ENCODE assay signal across 38 mouse cellular contexts in genomic region chr14:20223253-20223652, GRCm38 (mm10). TPM values are rescaled to one million over a fixed set of nuclear protein-coding genes. Genes with fewer than 3 reads are reported as not detected.
A peak's percentile ranks its signal among the peaks of the same experiment; 100 is the strongest.
DNase-seq lines count a peak whose midpoint lies in the region; ATAC-seq and TF ChIP-seq lines count a peak whose summit lies in the region.
"Had no signal": no experiment of that assay in that cellular context is flagged by ENCODE, and none has a peak within 500 bp of the region (broad histone marks: within the 10 kb centered on the region; RNA-seq: fewer than 3 reads in every experiment).

No protein-coding gene starts in this region.

- no peak overlapping the region for H3K9ac ChIP-seq in hindbrain, embryonic 13.5 days
- no peak overlapping the region for H3K9ac ChIP-seq in stomach, postnatal 0 days (ENCODE audit: low read length)
- H3K9ac ChIP-seq: embryonic facial prominence, embryonic 13.5 days; forebrain, postnatal 0 days; hindbrain, embryonic 12.5 days had no signal

- no peak overlapping the region for H3K4me2 ChIP-seq in hindbrain, embryonic 13.5 days
- no peak overlapping the region for H3K4me2 ChIP-seq in stomach, postnatal 0 days (replicated peaks; ENCODE audit: low read depth)
- H3K4me2 ChIP-seq: embryonic facial prominence, embryonic 13.5 days; heart, embryonic 11.5 days; hindbrain, embryonic 12.5 days had no signal

- WGBS in hindbrain, embryonic 10.5 days: 91% methylated on average over 5 of the region's 5 CpGs
- 95% methylated on average over 5 of the region's 5 CpGs for WGBS in hindbrain, embryonic 13.5 days
- WGBS in stomach, postnatal 0 days: 62% methylated on average over 5 of the region's 5 CpGs

- peak overlapping the region; percentile 87 for H3K27ac ChIP-seq in hindbrain, embryonic 10.5 days
- H3K27ac ChIP-seq in hindbrain, embryonic 13.5 days: no peak overlapping the region
- H3K27ac ChIP-seq in stomach, postnatal 0 days (replicated peaks): peak overlapping the region; percentile 76
- H3K27ac ChIP-seq: embryonic facial prominence, embryonic 10.5 days; embryonic facial prominence, embryonic 13.5 days; gastrocnemius, adult 2 months; hindbrain, embryonic 12.5 days had no signal

- H3K4me1 ChIP-seq in hindbrain, embryonic 10.5 days (replicated peaks): peaks cover 54% of the 10 kb centered on the region
- peaks cover 25% of the 10 kb centered on the region for H3K4me1 ChIP-seq in hindbrain, embryonic 13.5 days (replicated peaks)
- H3K4me1 ChIP-seq in megakaryocyte, embryonic 14.5 days: peaks cover 27% of the 10 kb centered on the region
- H3K4me1 ChIP-seq in stomach, postnatal 0 days (replicated peaks; ENCODE audit: control insufficient read depth, insufficient read depth): no peaks in the 10 kb centered on the region
- H3K4me1 ChIP-seq: embryonic facial prominence, embryonic 13.5 days had no signal

- TF ChIP-seq CTCF in stomach, postnatal 0 days (IDR thresholded peaks at IDR 0.05; ENCODE audit: low read depth): no peak

- H3K9me3 ChIP-seq in hindbrain, embryonic 10.5 days: peaks cover 2% of the 10 kb centered on the region; the same call in 1 of the 2 replicates
- no peaks in the 10 kb centered on the region for H3K9me3 ChIP-seq in hindbrain, embryonic 13.5 days
- H3K9me3 ChIP-seq in megakaryocyte, embryonic 14.5 days: no peaks in the 10 kb centered on the region
- no peaks in the 10 kb centered on the region for H3K9me3 ChIP-seq in stomach, postnatal 0 days (ENCODE audit: control insufficient read depth, low read length)
- H3K9me3 ChIP-seq: embryonic facial prominence, embryonic 10.5 days; embryonic facial prominence, embryonic 13.5 days; hindbrain, embryonic 12.5 days had no signal

- H3K4me3 ChIP-seq in hindbrain, embryonic 10.5 days: no peak overlapping the region
- H3K4me3 ChIP-seq in hindbrain, embryonic 13.5 days: no peak overlapping the region
- peak overlapping the region; percentile 59 for H3K4me3 ChIP-seq in megakaryocyte, embryonic 14.5 days (replicated peaks)
- no peak overlapping the region for H3K4me3 ChIP-seq in stomach, postnatal 0 days (ENCODE audit: low read depth, low read length)
- H3K4me3 ChIP-seq: embryonic facial prominence, embryonic 10.5 days; embryonic facial prominence, embryonic 13.5 days; erythroblast, embryonic 14.5 days; gastrocnemius, adult 2 months; hindbrain, embryonic 12.5 days had no signal

- H3K36me3 ChIP-seq in hindbrain, embryonic 10.5 days: no peaks in the 10 kb centered on the region
- no peaks in the 10 kb centered on the region for H3K36me3 ChIP-seq in hindbrain, embryonic 13.5 days
- H3K36me3 ChIP-seq in megakaryocyte, embryonic 14.5 days (replicated peaks; ENCODE audit: low read length): no peaks in the 10 kb centered on the region
- no peaks in the 10 kb centered on the region for H3K36me3 ChIP-seq in stomach, postnatal 0 days (ENCODE audit: control insufficient read depth, insufficient read depth, low read length)
- H3K36me3 ChIP-seq: embryonic facial prominence, embryonic 10.5 days; embryonic facial prominence, embryonic 13.5 days; hindbrain, embryonic 12.5 days had no signal

- H3K27me3 ChIP-seq in hindbrain, embryonic 10.5 days (ENCODE audit: insufficient read depth, poor library complexity, severe bottlenecking): peaks cover 4% of the 10 kb centered on the region; the same call in 1 of the 2 replicates
- H3K27me3 ChIP-seq in hindbrain, embryonic 13.5 days: no peaks in the 10 kb centered on the region
- peaks cover 10% of the 10 kb centered on the region for H3K27me3 ChIP-seq in megakaryocyte, embryonic 14.5 days (replicated peaks)
- no peaks in the 10 kb centered on the region for H3K27me3 ChIP-seq in stomach, postnatal 0 days (ENCODE audit: control insufficient read depth, insufficient read depth, low read length)
- H3K27me3 ChIP-seq: embryonic facial prominence, embryonic 13.5 days; hindbrain, embryonic 12.5 days; Patski had no signal

- DNase-seq in hindbrain, embryonic 10.5 days (ENCODE audit: low spot score): no peak
- DNase-seq in stomach, postnatal 0 days (ENCODE audit: low spot score): peak; percentile 52
- DNase-seq in lung, postnatal 10 days: no peak
- no peak for DNase-seq in heart, postnatal 4 days
- DNase-seq: adrenal gland, postnatal 10 days; cerebellum, adult 11 months; cerebellum, adult 2 months; cerebellum, adult 9-11 months; cerebellum, postnatal 25 days; embryo, embryonic 11 days; forebrain, postnatal 0 days; gastrocnemius, adult 2 months; gastrocnemius, postnatal 14 days; heart, adult 11 months had no signal

- ATAC-seq in hindbrain, embryonic 13.5 days (ENCODE audit: low FRiP score): no peak
- no peak for ATAC-seq in megakaryocyte, adult 5-6 weeks (ENCODE audit: poor library complexity, severe bottlenecking)
- peak; percentile 58 to 59; a peak in 3 of 4 replicates for ATAC-seq in hematopoietic stem cell, adult 5-6 weeks (replicated peaks in 1 of 2; ENCODE audit: insufficient read depth in 1 of 2, low FRiP score in 2 of 2, low TSS enrichment in 1 of 2, low read depth in 1 of 2, poor library complexity in 2 of 2, severe bottlenecking in 2 of 2)
- peak; percentile 83 for ATAC-seq in stomach, postnatal 0 days (ENCODE audit: low FRiP score, low TSS enrichment)
- ATAC-seq: CD4-positive, CD25-positive, alpha-beta regulatory T cell, adult 4 months; forebrain, embryonic 14.5 days; forebrain, postnatal 0 days; hindbrain, embryonic 16.5 days; intestine, embryonic 16.5 days; Patski had no signal

- no peak for TF ChIP-seq EP300 in stomach, postnatal 0 days (optimal IDR thresholded peaks at IDR 0.05)

RNA-seq across cellular contexts. Expression of gene Kcnk5, which starts 41.6 kb away (rescaled TPM):
- 12.4 and 13.5 TPM in 2 replicates for polyA plus RNA-seq in hindbrain, embryonic 10.5 days (2016; fragmentation: Nextera tagmentation; extraction: Ambion mirVana)
- polyA plus RNA-seq in hindbrain, embryonic 13.5 days (2015; fragmentation: Nextera tagmentation; extraction: Ambion mirVana): 1.9 and 2.3 TPM in 2 replicates
- 13.5 and 15.9 TPM in 2 replicates for polyA plus RNA-seq in megakaryocyte, embryonic 14.5 days (2012; ENCODE audit: insufficient read depth, low replicate concordance)
- total RNA-seq in megakaryocyte, adult 5-6 weeks (2015): 0.13 and 0.30 TPM in 2 replicates
- total RNA-seq in megakaryocyte, adult 5-6 weeks (2017): 0.22 and 2.0 TPM in 2 replicates
- total RNA-seq in hematopoietic stem cell, adult 5-6 weeks (2017): 18.8 and 23.6 TPM in 2 replicates
- polyA plus RNA-seq in stomach, postnatal 0 days (2015; fragmentation: Nextera tagmentation; extraction: Ambion mirVana): 7.7 and 8.3 TPM in 2 replicates
- 1 to 10 TPM; 1.3 to 1.7 TPM for total RNA-seq in heart, postnatal 4 days (2021)

RNA-seq across cellular contexts. Expression of gene Kcnk16, which starts 45.7 kb away (rescaled TPM):
- polyA plus RNA-seq in hindbrain, embryonic 10.5 days (2016; fragmentation: Nextera tagmentation; extraction: Ambion mirVana): 0.09 and 0.20 TPM in 2 replicates
- polyA plus RNA-seq in hindbrain, embryonic 13.5 days (2015; fragmentation: Nextera tagmentation; extraction: Ambion mirVana): not detected in 2 replicates
- not detected in 2 replicates for polyA plus RNA-seq in megakaryocyte, embryonic 14.5 days (2012; ENCODE audit: insufficient read depth, low replicate concordance)
- total RNA-seq in megakaryocyte, adult 5-6 weeks (2015): not detected in 2 replicates
- total RNA-seq in megakaryocyte, adult 5-6 weeks (2017): not detected in 2 replicates
- not detected in 2 replicates for total RNA-seq in hematopoietic stem cell, adult 5-6 weeks (2017)
- 4.8 and 5.7 TPM in 2 replicates for polyA plus RNA-seq in stomach, postnatal 0 days (2015; fragmentation: Nextera tagmentation; extraction: Ambion mirVana)
- not detected for total RNA-seq in heart, postnatal 4 days (2021)
- total RNA-seq: adrenal gland, adult 18-20 months; adrenal gland, postnatal 10 days; ES-E14; forebrain, postnatal 0 days; gastrocnemius, adult 2 months; gastrocnemius, postnatal 14 days; gastrocnemius, postnatal 4 days; heart, adult 8-10 months; heart, postnatal 25 days had no signal
- polyA plus RNA-seq: C2C12; CD4-positive, CD25-positive, alpha-beta regulatory T cell, adult 4 months; cerebellum, adult 2 months; cortical plate, adult 2 months; embryonic facial prominence, embryonic 13.5 days; forebrain, embryonic 14.5 days; forebrain, postnatal 0 days; frontal cortex, adult 2 months; heart, embryonic 11.5 days; heart, embryonic 14.5 days; heart, postnatal 0 days; hindbrain, embryonic 12.5 days; Patski had no signal

Comparison
In these comparisons a context has a peak if more than half of its experiments do, and no peak if none do; other contexts are left out.
1. ATAC-seq: peak in hematopoietic stem cell, adult 5-6 weeks (2 of 2) and stomach, postnatal 0 days (single experiment); none in hindbrain, embryonic 13.5 days (single experiment) and megakaryocyte, adult 5-6 weeks (single experiment).